Mouse (Mus musculus): Measurements from ENCODE around the gene Sgpp1. TPM values are rescaled to one million over a fixed set of nuclear protein-coding genes. Genes with fewer than 3 reads are reported as not detected.

Gene Sgpp1
- 13.9 and 15.3 TPM in 2 replicates for polyA plus RNA-seq (2016; fragmentation: Nextera tagmentation; extraction: Ambion mirVana)

DNA sequence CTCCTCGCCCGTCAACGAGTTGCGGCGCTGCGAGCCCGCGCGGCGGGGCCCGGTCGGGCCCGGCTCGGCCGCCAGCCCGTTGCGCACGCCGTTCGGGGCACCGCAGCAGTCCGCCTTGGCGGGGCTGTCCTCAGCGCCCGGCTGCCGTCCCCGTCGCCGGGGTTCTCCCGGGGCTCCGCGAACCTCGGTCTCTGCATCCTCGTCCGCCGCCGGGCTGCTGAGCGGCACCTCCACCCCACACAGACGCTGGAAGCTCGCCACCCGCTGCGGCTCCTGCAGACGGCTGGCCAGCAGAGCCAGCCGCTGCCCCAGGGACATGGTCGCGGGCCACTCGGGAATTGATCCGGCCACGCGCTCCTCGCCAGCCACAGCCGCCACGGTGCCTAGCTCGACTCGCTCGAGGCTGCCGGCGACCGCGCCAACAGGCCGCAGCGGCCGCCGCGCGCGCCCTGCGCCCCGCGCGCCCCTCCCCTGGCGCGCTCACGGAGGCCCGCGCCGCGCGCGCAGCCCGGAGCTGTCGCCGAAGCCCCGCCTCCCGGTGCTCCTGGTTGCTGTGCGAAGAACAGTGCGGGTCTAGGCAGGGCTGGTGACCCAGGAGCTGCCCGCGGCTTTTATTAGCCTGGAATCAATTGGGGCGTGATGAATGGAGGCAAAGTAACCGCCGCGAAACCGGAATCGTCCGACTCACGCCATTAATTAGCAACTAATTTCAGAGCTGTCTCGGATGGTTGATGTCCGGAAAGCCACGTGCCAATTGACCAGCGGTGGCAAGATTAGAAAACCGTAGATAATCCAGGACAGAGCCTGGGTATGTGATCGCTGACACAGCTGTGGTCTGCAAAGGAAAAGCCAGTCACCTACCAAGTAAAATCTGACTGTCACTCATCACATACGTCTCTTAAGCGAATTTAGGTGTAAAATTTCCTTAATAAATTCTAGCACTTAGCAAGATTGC is at the start of gene Sgpp1:
Gene Sgpp1, minus strand, starts transcription at position 484 of the 955 bp plus-strand sequence.
- Histone ChIP-seq H3K9ac (peak within 1 kb of the TSS; percentile 82), H3K36me3 (no peaks in the 10 kb centered on the region), H3K4me1 (peaks cover 6% of the 10 kb centered on the region), H3K27me3 (no peaks in the 10 kb centered on the region), H3K27ac (peak within 1 kb of the TSS; percentile 58), H3K4me3 (peak within 1 kb of the TSS; percentile 66), H3K4me2 (replicated peaks) (peak within 1 kb of the TSS; percentile 87), H3K9me3 (no peaks in the 10 kb centered on the region)
- ATAC-seq (ENCODE audit: insufficient number of reproducible peaks, insufficient read depth, low FRiP score, low TSS enrichment): peak; percentile 80
- under 1% methylated on average over 105 of the region's 105 CpGs for WGBS

DNA sequence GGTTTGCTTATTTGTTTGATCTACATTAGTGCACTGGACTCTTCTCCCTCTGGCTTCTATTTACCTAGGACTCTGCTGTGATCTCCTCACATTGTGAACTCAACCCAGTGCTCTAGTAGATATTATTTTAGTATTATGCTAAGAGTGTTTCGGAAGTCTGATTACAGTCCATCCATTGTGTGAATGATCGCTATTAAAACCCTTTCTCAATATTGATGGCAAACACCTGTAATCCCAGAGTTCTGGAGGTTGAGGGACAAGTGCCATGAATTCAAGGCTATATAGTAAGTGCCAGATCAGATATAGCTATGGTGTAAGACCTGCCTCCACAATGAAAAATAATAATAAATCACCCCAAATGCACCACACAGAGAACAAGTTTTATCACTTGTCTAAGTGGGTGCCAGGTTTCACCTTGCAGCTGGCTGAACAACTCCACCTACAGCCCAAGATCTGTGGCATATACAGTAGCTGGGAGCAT is 48.8 kb upstream of the Sgpp1 start:
- Histone ChIP-seq H3K9ac (no peak overlapping the region), H3K27me3 (no peaks in the 10 kb centered on the region), H3K36me3 (no peaks in the 10 kb centered on the region), H3K4me3 (no peak overlapping the region), H3K4me2 (replicated peaks) (no peak overlapping the region), H3K27ac (no peak overlapping the region), H3K9me3 (no peaks in the 10 kb centered on the region), H3K4me1 (no peaks in the 10 kb centered on the region)
- 82% methylated on average over 2 of the region's 2 CpGs for WGBS
- ATAC-seq (ENCODE audit: insufficient number of reproducible peaks, insufficient read depth, low FRiP score, low TSS enrichment): no peak

DNA sequence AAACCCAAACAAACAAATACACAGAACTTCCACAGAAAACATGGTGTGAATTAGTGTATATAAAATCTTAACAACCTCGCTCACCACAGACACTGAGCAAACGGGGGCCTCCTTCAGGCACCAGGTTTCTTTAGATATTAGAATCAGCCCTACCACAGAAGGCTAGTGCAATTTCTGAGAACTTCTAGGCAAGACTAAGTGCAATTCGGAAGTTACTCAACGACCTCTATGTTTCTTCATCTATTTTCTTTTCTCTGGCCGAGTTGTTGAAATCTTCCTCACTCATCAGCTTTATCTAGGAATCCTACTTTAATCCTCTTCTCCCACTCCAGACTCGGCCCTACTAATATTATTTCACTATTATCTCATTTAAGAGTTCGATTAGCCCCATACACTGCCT is 46.5 kb upstream of the Sgpp1 start:
- ATAC-seq (ENCODE audit: insufficient number of reproducible peaks, insufficient read depth, low FRiP score, low TSS enrichment): no peak
- Histone ChIP-seq H3K4me2 (replicated peaks) (no peak overlapping the region), H3K4me1 (no peaks in the 10 kb centered on the region), H3K9ac (no peak overlapping the region), H3K4me3 (no peak overlapping the region), H3K27ac (no peak overlapping the region), H3K36me3 (no peaks in the 10 kb centered on the region), H3K27me3 (no peaks in the 10 kb centered on the region), H3K9me3 (no peaks in the 10 kb centered on the region)
- 88% methylated on average over 7 of the region's 7 CpGs for WGBS

DNA sequence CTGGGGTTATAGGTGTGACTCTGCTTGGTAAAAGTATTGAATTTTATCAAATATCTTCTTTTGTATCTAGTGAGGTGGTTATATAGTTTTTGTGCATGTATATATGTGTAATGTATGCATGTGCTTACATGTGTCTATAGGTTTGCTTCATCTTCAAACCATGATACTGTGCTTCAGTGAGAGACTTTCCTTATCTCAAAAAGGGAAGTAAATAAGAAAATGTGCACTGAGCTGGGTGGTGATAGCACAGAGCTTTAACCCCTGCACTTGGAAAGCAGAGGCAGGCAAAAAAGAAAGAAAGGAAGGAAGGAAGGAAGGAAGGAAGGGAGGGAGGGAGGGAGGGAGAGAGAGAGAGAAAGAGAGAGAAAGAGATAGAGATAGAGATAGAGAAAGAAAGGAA is 45.9 kb upstream of the Sgpp1 start:
- no peaks in the 10 kb centered on the region for H3K36me3 ChIP-seq
- no peak for ATAC-seq (ENCODE audit: insufficient number of reproducible peaks, insufficient read depth, low FRiP score, low TSS enrichment)
- H3K4me3 ChIP-seq: no peak overlapping the region
- H3K4me2 ChIP-seq (replicated peaks): no peak overlapping the region
- no peaks in the 10 kb centered on the region for H3K4me1 ChIP-seq
- no peaks in the 10 kb centered on the region for H3K27me3 ChIP-seq
- no peak overlapping the region for H3K9ac ChIP-seq
- no peaks in the 10 kb centered on the region for H3K9me3 ChIP-seq
- no peak overlapping the region for H3K27ac ChIP-seq

DNA sequence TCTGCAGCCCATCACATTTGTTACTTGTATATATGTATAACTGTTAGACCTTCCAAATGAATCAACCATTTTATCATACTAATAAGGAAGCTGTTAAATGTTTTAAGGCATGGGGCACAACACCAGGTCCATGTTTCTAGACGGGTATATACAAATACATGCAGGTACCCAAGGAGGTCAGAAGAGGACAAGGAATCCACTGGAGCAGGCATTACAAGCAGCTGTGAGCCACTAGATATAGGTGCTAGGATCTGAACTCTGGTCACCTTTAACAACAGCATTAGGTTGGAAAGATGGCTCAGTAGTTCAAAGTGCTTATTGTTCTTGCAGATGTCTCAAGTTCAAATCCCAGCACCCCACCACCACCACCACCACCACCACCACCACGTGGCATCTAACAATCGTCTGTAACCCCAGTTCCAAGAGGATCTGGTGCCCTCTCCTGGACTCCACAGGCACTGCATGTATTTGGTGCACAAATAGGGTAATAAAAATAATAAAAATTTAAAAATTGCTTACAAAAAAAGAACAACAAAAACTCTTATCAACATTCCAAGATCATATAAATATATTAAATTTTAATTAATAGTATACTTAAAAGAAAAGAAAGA is 37.0 kb upstream of the Sgpp1 start:
- Histone ChIP-seq H3K36me3 (no peaks in the 10 kb centered on the region), H3K9me3 (no peaks in the 10 kb centered on the region), H3K27me3 (no peaks in the 10 kb centered on the region), H3K4me2 (replicated peaks) (no peak overlapping the region), H3K9ac (no peak overlapping the region), H3K27ac (no peak overlapping the region), H3K4me1 (no peaks in the 10 kb centered on the region), H3K4me3 (no peak overlapping the region)
- no peak for ATAC-seq (ENCODE audit: insufficient number of reproducible peaks, insufficient read depth, low FRiP score, low TSS enrichment)
- WGBS: 26% methylated on average over 3 of the region's 3 CpGs

DNA sequence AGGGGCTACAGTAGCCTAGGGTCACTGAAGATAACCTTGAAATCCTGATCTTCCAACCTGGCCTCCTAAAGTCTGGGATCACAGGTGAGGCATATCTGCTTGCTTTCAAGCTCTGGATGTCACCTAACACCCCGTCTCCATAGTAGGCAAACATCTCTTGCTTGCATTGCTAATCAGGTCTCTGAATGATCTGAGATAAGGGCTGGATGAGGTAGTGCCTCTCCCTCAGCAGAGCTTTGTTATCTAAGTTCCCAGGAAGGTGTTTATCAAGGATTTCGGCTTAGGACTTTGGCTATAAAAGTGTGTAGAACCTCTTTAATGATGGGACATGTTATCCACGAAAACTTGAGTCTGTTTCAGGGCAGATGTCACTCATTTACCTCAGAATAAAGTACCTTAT is 35.9 kb upstream of the Sgpp1 start:
- 58% methylated on average over 3 of the region's 3 CpGs for WGBS
- no peak for ATAC-seq (ENCODE audit: insufficient number of reproducible peaks, insufficient read depth, low FRiP score, low TSS enrichment)
- Histone ChIP-seq H3K4me3 (no peak overlapping the region), H3K27me3 (no peaks in the 10 kb centered on the region), H3K9me3 (no peaks in the 10 kb centered on the region), H3K36me3 (no peaks in the 10 kb centered on the region), H3K27ac (no peak overlapping the region), H3K4me2 (replicated peaks) (no peak overlapping the region), H3K4me1 (peaks cover 8% of the 10 kb centered on the region; the same call in 1 of the 2 replicates), H3K9ac (no peak overlapping the region)

DNA sequence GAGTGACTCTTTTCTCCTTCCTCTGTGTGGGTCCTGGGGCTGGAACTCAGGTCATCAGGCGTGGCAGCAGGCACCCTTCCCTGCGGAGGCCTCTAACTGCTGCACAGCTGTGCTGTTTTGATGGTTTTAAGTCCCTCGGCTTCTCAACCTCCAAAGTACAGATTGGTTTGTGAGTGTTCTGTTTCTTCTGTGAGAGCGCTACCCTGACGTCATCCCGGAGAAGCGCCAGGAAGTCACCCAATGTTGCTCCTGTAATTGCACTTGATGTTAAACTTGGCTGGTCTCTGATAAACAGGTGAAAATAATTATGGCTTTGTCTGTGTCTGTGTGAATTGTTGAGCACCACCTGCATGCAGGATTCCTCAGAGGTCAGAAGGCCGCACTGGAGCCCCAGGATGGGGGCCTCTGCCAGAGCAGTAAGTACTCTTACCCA is 31.4 kb upstream of the Sgpp1 start:
- no peaks in the 10 kb centered on the region for H3K36me3 ChIP-seq
- H3K27me3 ChIP-seq: no peaks in the 10 kb centered on the region
- 50% methylated on average over 8 of the region's 8 CpGs for WGBS
- H3K9me3 ChIP-seq: no peaks in the 10 kb centered on the region
- ATAC-seq (ENCODE audit: insufficient number of reproducible peaks, insufficient read depth, low FRiP score, low TSS enrichment): peak; percentile 67; the same call in 1 of the 2 replicates
- H3K9ac ChIP-seq: no peak overlapping the region
- peaks cover 8% of the 10 kb centered on the region; the same call in 1 of the 2 replicates for H3K4me1 ChIP-seq
- H3K4me3 ChIP-seq: no peak overlapping the region
- no peak overlapping the region for H3K4me2 ChIP-seq (replicated peaks)
- H3K27ac ChIP-seq: no peak overlapping the region

DNA sequence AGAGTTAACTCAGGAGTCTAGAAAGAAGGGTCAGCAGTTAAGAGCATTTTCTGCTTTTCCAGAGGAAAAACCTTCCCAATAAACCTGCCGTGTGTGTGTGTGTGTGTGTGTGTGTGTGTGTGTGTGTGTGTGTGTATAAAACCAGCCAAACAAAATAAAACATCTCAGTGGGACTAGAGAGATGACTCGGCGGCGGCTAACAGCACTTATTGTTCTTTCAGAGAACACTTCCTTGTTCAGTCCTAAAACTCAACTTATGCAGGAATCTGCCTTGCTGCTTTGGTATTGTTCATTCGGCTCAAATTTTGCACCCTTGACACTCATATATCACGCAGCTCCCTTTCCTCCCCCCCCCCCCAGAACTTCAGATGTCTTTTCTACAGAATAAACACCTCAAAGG is 30.9 kb upstream of the Sgpp1 start:
- ATAC-seq (ENCODE audit: insufficient number of reproducible peaks, insufficient read depth, low FRiP score, low TSS enrichment): no peak
- H3K4me1 ChIP-seq: peaks cover 8% of the 10 kb centered on the region; the same call in 1 of the 2 replicates
- H3K9me3 ChIP-seq: no peaks in the 10 kb centered on the region
- no peak overlapping the region for H3K4me3 ChIP-seq
- no peak overlapping the region for H3K4me2 ChIP-seq (replicated peaks)
- no peaks in the 10 kb centered on the region for H3K27me3 ChIP-seq
- no peak overlapping the region for H3K27ac ChIP-seq
- no peak overlapping the region for H3K9ac ChIP-seq
- WGBS: 61% methylated on average over 6 of the region's 6 CpGs
- no peaks in the 10 kb centered on the region for H3K36me3 ChIP-seq

DNA sequence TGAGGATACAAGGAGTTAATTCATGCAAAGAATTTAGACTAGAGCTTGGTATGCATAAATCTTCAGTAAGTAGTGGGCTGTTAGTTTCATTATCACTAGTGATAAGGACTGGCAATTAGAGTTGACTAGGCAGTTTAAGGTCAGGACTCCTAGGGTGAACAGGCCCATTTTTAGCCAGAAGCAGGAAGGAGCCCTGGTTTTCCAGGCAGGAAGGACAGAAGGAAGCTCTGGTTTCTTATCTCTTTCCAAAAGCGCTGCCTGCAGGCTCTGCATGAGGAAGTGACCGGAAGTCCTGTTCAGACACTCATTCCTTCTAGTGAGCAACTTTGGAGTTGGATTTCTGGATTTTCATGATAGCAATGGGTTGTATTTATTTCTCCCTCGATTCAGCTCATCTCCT is 30.2 kb upstream of the Sgpp1 start:
- Histone ChIP-seq H3K4me1 (peaks cover 8% of the 10 kb centered on the region; the same call in 1 of the 2 replicates), H3K4me3 (no peak overlapping the region), H3K9me3 (no peaks in the 10 kb centered on the region), H3K36me3 (no peaks in the 10 kb centered on the region), H3K9ac (no peak overlapping the region), H3K27ac (no peak overlapping the region), H3K27me3 (no peaks in the 10 kb centered on the region), H3K4me2 (replicated peaks) (no peak overlapping the region)
- ATAC-seq (ENCODE audit: insufficient number of reproducible peaks, insufficient read depth, low FRiP score, low TSS enrichment): no peak
- 75% methylated on average over 3 of the region's 3 CpGs for WGBS

DNA sequence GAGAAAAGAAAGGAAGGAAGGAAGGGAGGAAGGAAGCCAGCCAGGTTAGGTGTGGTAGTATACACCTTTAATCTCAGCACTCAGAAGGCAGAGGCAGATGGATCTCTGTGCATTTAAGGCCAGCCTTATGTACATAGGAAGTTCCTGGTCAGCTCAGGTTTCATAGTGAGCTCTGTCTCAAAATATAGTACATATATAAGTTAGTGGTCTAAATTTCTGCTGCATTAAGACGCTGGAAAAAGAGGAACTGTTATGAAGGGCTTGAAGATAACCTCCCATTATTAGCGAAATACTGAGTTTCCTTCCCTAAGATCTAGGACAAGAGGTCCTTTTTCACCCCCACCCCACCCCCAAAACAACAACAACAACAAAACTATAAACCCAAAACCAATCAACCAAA is 20.9 kb upstream of the Sgpp1 start:
- Histone ChIP-seq H3K4me2 (replicated peaks) (no peak overlapping the region), H3K9ac (no peak overlapping the region), H3K4me1 (no peaks in the 10 kb centered on the region), H3K9me3 (no peaks in the 10 kb centered on the region), H3K27ac (no peak overlapping the region), H3K27me3 (no peaks in the 10 kb centered on the region), H3K36me3 (no peaks in the 10 kb centered on the region), H3K4me3 (no peak overlapping the region)
- no peak for ATAC-seq (ENCODE audit: insufficient number of reproducible peaks, insufficient read depth, low FRiP score, low TSS enrichment)
- WGBS: 85% methylated on average over 2 of the region's 2 CpGs

DNA sequence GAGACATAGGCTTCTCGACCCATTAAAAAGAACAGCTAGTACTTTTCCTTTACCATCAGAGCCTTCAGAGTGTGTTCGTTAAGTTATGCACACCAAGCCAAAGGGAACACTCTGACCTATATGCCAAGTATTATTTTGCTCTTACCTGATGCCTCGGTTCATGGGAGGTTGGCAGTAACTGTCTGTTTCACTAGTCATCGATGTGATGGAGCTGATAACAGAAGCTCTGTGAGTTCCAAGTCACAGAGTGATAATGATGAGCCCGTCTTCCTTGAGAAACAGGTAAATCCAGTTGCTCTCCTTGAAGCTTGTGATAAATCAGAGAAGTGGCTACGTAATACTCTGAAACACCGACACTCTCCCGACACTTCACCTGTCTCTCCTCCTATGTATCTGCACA is 18.2 kb upstream of the Sgpp1 start:
- H3K4me3 ChIP-seq: no peak overlapping the region
- no peak overlapping the region for H3K4me2 ChIP-seq (replicated peaks)
- no peak overlapping the region for H3K9ac ChIP-seq
- no peaks in the 10 kb centered on the region for H3K9me3 ChIP-seq
- 85% methylated on average over 8 of the region's 8 CpGs for WGBS
- no peaks in the 10 kb centered on the region for H3K27me3 ChIP-seq
- no peaks in the 10 kb centered on the region for H3K4me1 ChIP-seq
- H3K36me3 ChIP-seq: no peaks in the 10 kb centered on the region
- no peak for ATAC-seq (ENCODE audit: insufficient number of reproducible peaks, insufficient read depth, low FRiP score, low TSS enrichment)
- H3K27ac ChIP-seq: no peak overlapping the region

DNA sequence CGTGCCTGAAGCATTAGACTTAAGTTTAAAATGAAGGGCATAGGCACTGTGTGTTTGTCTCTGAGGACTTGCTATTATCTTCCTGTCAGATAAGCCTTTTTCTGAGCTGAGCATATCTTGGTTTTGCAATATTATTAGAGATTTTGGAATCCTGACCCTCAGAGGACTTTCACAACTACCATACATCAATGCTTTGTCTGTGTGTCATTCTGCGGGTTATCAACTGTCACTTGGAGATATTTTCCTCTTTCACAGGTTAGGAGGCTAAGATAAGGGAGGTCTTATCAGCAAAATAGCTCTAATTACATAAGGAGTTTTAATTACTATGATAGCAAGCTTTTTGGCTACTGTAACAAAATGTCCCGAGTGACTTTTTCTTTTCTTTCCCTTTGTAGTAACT is 16.5 kb upstream of the Sgpp1 start:
- 86% methylated on average over 3 of the region's 3 CpGs for WGBS
- no peaks in the 10 kb centered on the region for H3K36me3 ChIP-seq
- ATAC-seq (ENCODE audit: insufficient number of reproducible peaks, insufficient read depth, low FRiP score, low TSS enrichment): no peak
- H3K4me1 ChIP-seq: no peaks in the 10 kb centered on the region
- no peak overlapping the region for H3K9ac ChIP-seq
- no peak overlapping the region for H3K4me2 ChIP-seq (replicated peaks)
- no peaks in the 10 kb centered on the region for H3K9me3 ChIP-seq
- H3K4me3 ChIP-seq: no peak overlapping the region
- H3K27me3 ChIP-seq: no peaks in the 10 kb centered on the region
- no peak overlapping the region for H3K27ac ChIP-seq
